Mouse (Mus musculus): ENCODE data around the gene Tut4. TPM values are rescaled to one million over a fixed set of nuclear protein-coding genes. Genes with fewer than 3 reads are reported as not detected.

The Tut4 gene
- 37.9 and 44.8 TPM in 2 replicates for polyA plus RNA-seq (2012; rRNA removed)

DNA sequence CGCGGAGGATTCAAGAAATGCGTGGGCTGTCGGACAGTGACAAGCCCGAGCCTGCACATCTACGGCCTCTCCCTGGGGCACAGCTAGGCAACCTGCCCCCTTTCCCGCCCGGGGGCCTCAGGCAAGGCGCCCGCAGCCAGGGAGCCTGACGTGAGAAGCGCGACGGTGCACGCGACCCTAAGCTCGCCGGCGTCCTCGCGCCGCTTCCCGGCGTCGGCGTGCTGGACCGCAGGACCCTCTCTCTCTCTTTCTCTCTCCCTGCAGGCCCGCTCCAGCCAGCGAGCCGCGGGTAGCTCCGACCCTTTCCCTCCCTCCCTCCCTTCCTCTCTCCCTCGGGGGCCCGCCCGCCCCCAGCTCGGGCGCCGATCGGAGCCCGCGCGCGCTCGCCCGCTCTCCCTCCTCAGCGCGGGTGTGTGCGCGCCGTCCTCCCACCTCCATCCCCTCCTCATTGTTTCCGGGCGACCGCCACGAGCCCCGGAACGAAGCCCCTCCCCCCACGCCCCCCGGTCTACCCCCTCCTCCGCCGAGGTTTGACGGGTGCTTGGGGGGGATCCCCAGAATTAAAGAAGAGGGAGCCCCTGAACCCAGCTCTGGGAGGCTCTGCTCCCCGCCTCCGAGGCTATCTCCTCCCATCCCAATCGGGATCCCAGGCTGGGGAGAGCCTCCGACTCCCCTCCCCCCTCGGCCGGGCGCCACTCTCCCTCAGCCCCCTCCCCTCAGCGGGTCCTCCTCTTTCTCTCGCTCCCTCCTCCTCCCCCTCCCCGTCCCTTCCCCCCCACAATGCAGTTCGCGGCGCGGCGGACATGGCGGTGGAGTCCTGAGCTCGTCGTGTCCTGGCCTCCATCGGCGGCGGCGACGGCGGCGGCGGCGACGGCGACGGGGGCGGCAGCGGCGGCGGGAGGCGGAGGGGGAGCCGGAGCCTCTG, at the start of gene Tut4:
Gene Tut4 (plus strand): TSS at position 196 of the 925 bp plus-strand sequence.
- peak; percentile 65 for DNase-seq (ENCODE audit: low spot score)

DNA sequence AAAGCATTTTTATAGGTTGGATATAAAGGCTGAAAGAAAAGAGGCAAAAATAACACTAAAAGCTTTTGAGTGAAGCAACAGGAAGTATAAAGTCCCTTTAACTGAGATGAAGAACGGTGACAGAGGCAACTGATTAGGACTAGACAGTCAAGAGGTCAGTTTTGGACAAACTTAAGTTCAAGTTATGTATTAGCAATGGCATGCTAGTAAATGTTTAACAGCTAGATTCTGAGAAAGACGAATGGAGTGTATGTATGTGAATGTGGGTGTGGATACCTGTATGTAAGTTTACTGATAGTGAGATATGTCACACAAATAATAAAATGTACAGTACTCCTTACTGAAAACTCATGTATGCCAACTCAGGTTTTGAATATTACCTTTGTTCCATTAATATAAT, 34.6 kb upstream of the Tut4 start:
- DNase-seq (ENCODE audit: low spot score) = no peak

DNA sequence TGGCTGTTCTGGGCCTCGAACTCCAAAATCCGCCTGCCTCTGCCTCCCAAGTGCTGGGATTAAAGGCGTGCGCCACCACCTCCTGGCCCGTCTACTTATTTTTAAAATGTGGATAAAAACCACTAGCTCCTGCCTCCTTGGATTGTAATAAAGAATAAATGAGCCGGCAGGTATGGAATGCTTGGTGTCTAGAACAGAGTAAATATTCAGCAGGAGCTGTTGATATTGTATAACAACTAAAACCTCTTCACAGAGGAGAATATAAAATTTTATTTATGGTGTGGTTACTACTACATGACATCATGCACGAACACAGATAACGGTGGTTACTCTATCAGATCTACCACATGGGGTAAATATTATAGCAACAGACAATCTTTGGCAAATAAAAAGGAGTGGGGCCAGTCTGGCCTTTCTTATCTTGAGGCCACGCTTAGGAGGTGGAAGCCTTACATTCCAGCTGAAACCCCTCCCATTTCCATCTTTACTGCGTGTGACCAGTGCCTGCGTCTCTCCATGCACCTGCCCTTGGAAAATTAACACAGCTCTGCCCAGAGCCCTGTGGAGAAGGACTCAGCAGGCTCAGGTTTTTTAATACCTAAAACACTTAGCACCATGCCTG, 31.4 kb upstream of the Tut4 start:
- DNase-seq (ENCODE audit: low spot score) = no peak

DNA sequence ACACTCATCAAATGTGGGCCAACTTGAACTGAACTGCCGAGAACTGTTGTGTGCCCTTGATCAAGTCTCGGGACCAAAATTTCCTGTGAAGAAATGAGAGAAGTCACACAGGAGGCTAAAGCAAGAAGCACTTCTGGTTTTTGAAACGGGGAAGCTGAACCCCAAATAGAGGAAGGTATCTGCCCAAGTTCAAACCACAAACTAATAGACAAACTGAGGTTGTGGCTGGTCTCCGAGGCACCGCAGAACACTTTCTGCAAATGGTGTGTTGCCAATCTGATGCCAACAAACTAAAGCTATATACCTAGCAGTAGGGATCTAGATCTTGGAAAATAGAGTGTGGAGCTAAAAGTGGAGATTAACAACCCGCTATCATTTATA, 30.9 kb upstream of the Tut4 start:
- no peak for DNase-seq (ENCODE audit: low spot score)

DNA sequence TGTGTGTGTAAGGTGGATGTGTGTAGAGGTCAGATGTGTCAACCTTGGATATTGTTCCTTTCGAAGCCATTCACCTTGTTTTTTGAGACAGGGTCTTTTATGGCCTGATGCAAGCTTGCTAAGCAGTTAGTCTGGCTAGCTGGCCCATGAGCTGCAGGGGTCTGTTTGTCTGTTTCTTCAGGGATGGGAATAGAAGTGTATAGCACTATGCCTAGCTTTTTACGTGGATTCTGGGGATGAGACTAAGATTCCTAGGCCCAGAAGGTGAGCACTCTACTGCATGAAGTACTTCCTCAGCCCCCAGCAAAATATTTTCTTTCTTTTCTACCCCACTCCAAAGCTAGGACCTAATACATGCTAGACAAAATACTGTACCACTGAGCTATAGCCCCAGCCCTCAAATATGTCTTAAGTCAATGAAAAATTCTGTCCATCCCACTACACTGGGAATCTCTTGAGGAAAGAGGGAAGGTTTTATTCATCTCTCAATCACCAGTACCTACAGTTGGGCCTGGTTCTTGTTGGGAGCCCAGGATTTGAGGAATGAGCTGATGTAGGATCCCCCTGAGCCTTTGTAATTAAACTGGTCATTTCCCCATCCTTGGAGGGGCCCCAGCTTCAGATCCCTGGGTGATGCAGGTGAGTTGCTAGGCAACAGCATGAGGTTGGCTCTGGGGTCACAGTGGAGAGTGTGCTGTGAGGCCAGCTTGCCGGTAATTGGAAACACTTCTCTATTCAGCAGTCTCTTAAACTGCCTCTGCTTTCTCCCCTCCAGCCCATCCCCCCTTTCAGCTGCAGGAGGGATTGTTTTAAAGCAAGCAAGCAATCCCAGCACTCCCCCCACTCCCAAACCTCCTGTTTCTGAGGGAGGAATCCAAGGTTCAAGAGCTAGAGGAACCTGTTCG, 28.3 kb upstream of the Tut4 start:
- no peak for DNase-seq (ENCODE audit: low spot score)

DNA sequence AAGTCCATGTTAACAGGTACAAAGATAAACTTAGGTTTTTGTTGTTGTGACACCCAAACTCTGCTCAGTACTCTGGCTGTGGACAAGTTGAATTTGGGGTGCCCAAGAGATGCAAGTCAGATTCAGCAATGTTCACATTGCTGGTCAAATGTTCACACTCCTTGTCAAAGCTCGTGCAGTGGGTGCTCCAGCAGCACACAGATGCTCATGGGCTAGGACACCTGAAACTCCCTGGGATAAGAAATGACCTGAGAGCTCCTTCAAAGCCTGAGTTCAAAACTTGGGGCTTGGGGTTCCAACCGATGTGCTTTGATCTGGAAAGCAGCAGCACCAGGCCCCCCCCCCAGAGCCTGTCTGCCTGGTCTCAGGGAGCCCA, 27.7 kb upstream of the Tut4 start:
- DNase-seq (ENCODE audit: low spot score) = no peak

DNA sequence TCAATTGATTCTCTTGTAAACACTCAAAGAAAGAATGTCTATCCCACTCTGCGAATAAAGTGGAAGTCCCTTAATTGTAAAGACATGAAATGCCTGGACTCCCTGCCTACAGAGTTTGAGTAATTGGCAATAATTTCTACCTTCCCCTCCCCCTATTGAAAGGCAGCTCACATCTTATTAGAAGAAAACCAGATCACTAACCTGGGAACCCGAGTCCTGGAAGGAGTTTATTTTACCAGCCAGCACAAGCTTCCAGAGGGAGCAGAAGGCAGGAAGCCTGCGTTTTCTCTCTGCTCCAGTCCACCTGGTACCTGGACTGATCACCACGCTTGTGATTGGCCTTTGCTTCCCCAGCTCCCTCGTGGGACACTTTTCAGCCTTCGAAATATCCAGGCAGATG, 25.9 kb upstream of the Tut4 start:
- DNase-seq (ENCODE audit: low spot score) = no peak

DNA sequence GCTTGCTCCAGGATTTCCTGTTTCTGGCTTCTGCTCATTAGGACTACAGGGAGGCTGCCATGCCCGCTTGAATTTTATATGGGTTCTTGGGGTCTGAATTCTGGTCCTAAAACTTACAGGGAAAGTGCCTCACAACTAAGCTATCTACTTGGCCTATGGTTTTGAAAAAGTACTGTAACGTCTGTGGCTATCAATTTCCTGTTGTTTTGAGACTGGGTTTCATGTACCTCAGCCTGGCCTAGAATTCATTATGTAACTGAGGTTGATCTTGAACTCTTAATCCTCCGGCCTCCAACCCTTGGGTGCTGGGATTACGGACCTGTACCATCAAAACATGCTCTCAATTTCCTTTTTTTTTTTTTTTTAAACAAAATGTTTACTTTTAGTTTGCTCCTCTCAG, 25.0 kb upstream of the Tut4 start:
- DNase-seq (ENCODE audit: low spot score) = no peak

DNA sequence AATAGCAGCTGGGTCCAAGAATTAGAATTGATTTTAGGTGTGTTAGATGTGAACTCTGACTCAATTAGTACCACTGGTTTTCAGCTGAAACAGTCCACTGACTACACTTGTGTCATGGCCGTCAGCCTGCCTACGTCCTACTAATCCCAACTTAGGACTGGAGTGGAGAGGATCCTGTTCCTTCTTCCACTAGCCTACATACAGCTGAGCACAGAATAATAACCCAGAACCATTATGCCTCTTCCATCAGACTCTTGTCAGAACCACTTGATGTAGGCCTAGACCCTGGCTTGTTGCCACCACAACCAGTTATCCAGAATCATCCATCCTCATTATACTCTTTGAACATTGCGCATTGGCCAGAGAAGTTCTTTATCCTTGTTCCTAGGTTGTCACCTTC, 24.4 kb upstream of the Tut4 start:
- DNase-seq (ENCODE audit: low spot score) = no peak

DNA sequence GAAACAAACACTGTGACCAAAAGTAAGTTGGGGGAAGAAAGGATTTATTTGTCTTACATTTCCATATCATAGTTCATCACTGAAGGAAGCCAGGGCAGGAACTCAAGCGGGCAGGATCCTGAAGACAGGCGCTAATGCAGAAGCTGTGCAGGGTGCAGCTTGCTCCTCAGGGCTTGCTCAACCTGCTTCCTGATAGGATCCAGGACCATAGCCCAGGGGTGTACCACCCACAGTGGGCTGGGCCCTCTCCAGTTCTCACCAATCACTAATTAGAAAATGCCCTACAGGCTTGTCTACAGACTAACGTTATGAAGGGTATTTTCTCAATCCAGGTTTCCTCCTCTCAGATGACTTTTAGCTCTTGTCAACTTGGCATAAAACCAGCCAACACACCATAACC, 23.6 kb upstream of the Tut4 start:
- no peak for DNase-seq (ENCODE audit: low spot score)

DNA sequence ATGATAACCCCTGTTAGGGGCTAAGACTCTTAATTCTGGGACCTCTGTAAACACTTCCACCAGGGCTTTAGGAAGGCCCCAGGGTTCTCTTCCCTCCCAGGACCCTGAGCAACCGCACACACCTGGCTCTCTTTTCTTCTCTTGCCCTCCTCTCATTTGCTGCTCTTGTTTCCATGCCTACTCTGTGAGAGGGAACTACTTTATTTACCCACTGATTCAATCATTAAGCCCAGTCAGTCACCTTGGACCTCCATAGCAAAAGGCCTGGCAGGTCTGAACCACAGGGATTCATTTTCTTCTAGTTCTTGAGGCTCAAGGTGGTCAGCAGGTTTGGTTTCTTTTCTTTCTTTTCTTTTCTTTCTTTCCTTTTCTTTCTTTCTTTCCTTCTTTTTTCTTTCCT, 23.0 kb upstream of the Tut4 start:
- DNase-seq (ENCODE audit: low spot score) = no peak

DNA sequence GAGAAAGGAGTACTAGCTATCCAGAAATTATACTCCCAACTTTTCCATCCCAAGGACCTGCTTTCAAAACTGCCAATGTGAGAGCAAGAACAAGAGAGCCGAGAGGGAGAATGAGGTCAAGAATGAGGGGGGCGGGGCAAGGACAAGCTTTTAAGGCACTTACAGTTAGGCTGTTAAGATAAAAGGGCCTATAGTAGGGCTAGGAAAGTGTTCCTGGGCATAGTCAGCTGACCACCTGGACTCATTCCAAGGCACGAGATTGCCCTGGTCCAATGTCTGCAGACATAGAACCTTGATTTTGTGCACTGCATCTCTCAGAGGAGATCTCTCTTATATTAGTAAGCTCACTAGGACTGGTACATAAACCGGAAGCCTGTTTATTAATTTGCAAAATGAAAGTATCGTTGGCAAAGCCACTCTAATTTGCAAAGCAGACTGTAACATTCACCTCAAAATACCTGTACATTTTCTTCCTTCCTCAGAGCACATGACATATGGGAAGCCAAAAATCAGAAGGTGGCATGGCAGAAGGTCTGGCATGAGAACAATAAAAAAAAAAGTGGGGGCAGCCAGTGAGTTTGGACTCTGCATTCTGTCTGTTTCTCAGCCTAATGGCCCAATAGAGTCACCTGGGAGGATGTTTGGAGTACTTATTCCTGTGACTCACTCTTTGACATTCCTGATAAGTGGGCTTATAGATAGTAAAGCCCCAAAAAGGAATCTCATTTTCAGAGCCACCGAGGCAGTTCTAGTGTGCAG, 21.0 kb upstream of the Tut4 start:
- no peak for DNase-seq (ENCODE audit: low spot score)

DNA sequence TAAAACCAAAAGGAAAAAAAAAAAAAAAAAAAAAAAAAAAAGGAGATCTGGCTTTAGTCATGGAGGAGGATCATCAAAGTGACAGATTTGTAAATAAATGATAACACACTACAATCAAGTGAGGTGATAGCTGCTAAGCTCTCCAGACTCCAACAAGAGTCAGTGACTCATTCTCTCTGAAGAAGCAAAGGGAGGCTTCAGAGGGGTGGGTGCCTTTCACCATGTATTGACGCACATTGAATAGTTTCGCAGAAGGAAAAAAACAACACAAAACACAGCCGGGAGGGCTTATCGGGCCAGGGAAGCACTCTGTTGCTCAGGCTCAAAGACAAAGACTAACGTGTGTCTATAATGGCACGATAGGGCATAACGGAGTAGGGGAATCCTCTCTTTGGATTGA, 11.1 kb upstream of the Tut4 start:
- no peak for DNase-seq (ENCODE audit: low spot score)

DNA sequence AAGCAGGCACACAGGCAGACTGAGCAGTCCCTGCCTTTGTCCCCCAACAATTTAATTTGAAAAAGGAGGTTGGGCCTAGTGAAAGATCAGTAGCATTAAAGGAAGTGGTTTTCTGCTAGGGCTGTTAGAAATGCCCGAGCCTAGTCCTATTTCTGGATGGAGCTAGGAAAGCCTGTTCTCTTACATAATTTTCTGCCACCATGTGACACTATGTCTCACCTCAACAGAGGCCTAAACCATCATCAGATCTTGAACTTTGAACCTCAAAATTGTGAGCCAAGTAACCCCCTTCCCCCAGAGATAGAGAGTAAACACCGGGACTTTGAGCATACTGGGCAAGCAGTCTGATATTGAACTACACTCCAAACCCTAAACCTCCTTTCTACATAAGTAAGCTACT, 3.2 kb upstream of the Tut4 start:
- no peak for DNase-seq (ENCODE audit: low spot score)

DNA sequence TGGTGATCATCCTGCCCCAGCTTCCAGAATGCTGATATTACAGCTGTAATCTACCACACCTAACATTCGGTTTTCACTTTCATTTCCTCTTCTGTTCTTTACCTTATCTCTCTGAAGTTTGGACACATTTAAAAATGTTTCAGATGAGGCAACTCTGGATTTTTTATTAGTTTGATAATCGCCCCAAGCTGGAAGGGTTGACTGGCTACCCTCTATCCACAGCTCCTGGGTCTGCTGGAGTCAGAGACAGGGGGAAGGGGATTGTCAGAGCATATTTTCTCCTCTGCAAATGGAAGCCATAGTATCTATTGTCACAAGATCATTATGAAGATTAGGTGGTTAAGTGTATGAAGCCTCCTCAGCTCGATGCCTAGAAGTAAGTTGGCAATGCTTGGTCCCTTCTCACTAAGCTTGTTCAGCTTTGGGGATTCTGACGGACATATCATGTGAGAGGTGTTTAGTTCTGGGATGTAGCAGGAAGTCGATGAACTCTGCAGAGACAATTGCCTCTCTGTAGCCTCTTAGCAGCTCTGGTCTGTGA, 955 bp upstream of the Tut4 start:
- no peak for DNase-seq (ENCODE audit: low spot score)

DNA sequence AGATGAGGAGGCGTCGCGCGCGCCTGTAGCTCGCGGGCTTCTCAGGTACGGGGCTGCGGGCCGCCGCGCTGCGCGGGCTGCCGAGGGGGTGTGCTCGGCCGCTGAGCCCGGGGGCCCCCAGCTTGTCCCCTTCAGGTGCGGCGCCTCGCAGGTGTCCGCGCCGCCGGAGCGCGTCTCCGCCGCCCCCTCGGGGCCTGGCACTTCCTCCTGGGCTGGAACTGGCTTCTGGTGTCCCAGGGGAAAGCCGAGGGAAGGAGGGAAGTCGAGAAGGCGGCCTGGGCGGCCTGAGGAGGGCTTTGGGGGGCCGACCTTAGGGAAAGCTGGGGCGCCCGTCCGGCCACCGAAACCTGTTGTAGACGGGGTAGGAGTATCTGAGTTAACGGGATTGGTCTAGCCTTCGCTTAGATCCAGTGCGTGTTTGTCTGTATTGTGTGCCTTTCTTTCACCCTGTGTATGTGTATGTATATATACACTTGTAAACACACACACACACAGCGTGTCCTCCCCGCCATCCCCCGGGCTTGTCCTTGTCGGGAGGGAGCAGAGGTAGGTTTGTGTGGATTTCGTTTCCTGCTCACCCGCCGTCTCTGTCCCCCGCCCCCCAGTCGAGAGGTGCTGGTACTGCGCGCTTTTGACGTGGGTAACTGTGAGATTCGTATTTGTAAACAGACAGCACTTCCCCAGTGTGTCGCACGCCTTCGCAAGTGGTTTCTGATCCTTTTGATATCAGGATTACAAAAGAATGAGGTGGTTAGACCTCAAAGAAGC, 1.1 kb downstream of the Tut4 start:
- DNase-seq (ENCODE audit: low spot score) = peak; percentile 29

DNA sequence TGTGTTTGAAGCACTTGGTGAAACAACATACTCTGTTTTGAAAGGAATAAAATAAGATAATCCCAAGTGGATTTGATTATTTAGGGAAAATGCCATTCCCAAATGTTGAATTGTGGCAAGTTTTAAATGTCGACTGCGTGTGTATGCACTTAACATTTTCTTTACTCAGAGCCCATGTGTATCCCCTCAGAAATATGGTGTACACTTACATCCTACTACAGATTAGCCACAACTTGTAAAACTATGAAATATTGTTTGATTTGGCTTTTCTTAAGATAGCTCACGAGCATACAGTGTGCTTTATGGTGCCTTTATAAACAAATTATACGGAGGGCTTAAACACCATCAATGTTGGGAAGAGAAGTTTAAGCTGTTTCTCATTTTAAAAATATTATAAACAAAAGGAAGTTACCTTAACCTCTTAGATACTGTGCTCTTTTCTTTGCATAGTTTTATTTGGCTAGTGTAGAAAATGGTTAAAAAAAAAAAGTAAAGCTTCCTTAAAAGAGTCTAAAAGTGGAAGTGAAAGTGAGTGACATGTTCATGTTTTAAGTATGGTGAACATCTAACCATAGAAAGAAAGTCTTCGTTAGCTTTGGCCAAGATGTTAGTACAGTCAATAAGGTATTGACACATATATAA, 2.2 kb downstream of the Tut4 start:
- DNase-seq (ENCODE audit: low spot score) = no peak

DNA sequence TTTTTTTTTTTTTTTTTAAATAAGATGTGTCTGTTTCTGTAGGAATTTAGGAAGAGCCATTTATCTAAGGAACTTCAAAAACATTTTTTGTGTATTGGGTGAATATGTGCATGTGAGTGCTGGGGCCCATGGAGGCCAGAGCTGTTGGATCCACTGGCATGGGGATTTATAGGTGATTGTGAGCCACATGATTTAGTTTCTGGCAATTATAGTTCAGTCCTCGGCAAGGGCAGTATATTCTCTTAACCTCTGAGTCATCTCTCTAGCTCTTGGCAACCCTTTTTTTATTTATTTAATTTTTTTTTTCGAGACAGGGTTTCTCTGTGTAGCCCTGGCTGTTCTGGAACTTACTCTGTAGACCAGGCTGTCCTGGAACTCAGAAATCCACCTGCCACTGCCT, 14.4 kb downstream of the Tut4 start:
- DNase-seq (ENCODE audit: low spot score) = no peak

DNA sequence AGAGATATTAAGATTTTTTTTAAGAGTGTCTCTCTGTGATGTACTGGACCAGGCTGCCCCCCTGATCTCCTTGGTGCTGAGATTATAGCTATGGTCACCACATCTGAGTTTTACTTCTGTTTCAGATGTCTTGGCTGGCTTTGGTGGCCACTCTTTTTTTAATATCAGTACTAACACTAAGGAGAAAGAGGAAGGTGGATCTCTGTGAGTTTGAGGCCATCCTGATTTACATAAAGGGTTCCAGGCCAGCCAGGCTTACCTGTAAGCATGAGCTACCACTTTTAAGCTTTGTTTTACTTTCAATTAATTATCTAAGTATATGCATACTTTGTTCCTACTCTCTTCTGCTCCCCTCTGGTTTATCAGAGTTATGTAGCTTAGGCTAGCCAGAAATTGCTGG, 23.6 kb downstream of the Tut4 start:
- no peak for DNase-seq (ENCODE audit: low spot score)

DNA sequence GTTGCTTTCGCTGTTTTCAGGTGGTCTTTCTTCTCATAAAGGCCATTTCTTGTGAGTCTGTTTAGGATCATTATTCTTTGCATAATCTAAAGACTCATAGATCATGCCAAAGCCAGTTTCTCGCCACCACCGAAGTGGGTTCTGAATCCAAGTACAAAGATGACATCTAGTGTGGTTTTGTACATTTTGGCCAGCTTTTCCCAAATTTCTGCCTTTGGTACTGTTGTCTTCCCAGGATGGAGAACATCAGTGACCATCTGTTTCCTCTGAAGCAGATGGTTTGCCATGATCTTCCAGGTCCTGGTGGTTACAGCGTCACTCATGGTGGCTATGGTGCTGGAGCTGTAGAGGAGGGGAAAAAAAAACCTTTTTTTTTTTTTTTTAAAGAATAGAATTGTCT, 25.0 kb downstream of the Tut4 start:
- DNase-seq (ENCODE audit: low spot score) = no peak

All from urinary bladder, adult 2 months (tissue).